Mouse (Mus musculus) MEL (cell line): ENCODE results near the gene Zfp385b. TPM values are rescaled to one million over a fixed set of nuclear protein-coding genes. Genes with fewer than 3 reads are reported as not detected.

Experiments
- DNase-seq: peaks from one replicate; pipeline ENCODE4 v3.0.0; 2011; ENCODE audit warnings: low read depth, low spot score
- H3K27ac ChIP-seq: 2 replicates; pipeline ENCODE4 v1.5.1; 2012; ENCODE audit warnings: low read depth, mild to moderate bottlenecking, control low read depth, low read length, moderate library complexity; ENCODE audit not compliant: control insufficient read depth
- H3K27me3 ChIP-seq, 2 experiments: fragments of 150-350 bp in 1 of 2; sonication (generic) in 1 of 2; 2 replicates each; pipeline ENCODE4 v1.6.1; 2012; ENCODE audit warnings: low read length in 2 of 2, mild to moderate bottlenecking in 2 of 2, improper control_type of control experiment in 1 of 2, moderate library complexity in 1 of 2; ENCODE audit not compliant: insufficient read depth in 2 of 2, control insufficient read depth in 1 of 2
- H3K36me3 ChIP-seq, 2 experiments: 2 replicates each; pipeline ENCODE4 v1.6.1; 2012 to 2014; ENCODE audit warnings: low read length in 2 of 2, improper control_type of control experiment in 1 of 2, inconsistent platforms in 1 of 2, mild to moderate bottlenecking in 1 of 2; ENCODE audit not compliant: insufficient read depth in 2 of 2, control insufficient read depth in 1 of 2
- H3K4me1 ChIP-seq, 2 experiments: fragments of 150-350 bp in 1 of 2; sonication (generic) in 1 of 2; 2 replicates each; pipeline ENCODE4 v1.6.1; 2012; ENCODE audit warnings: low read length in 2 of 2, improper control_type of control experiment in 1 of 2, mild to moderate bottlenecking in 1 of 2; ENCODE audit not compliant: insufficient read depth in 2 of 2, control insufficient read depth in 1 of 2
- H3K4me3 ChIP-seq, 2 experiments: fragments of 150-350 bp in 1 of 2; sonication (generic) in 1 of 2; 2 replicates each; pipeline ENCODE4 v1.5.1; 2012; ENCODE audit warnings: low read depth in 2 of 2, low read length in 2 of 2, mild to moderate bottlenecking in 2 of 2, moderate library complexity in 2 of 2, control low read depth in 1 of 2, improper control_type of control experiment in 1 of 2; ENCODE audit not compliant: control insufficient read depth in 1 of 2, insufficient read depth in 1 of 2
- H3K79me2 ChIP-seq: 2 replicates; pipeline ENCODE4 v1.6.1; 2012; ENCODE audit warnings: mild to moderate bottlenecking, low read length, moderate library complexity; ENCODE audit not compliant: control insufficient read depth, poor library complexity, insufficient read depth
- H3K9ac ChIP-seq: 2 replicates; pipeline ENCODE4 v1.6.1; 2012; ENCODE audit warnings: low read depth, mild to moderate bottlenecking, control low read depth, low read length, moderate library complexity; ENCODE audit not compliant: control insufficient read depth, poor library complexity, severe bottlenecking
- H3K9me3 ChIP-seq: fragments of 150-350 bp; sonication (generic); replicated peaks from 2 replicates; pipeline ENCODE4 v1.6.1; 2012; ENCODE audit warnings: mild to moderate bottlenecking, low read length, improper control_type of control experiment, moderate library complexity; ENCODE audit not compliant: insufficient read depth
- CHD2 ChIP-seq: IDR thresholded peaks from 2 replicates; pipeline ENCODE4 v1.6.1; 2011; ENCODE audit warnings: low read length, improper control_type of control experiment
- ELF1 ChIP-seq: IDR thresholded peaks from 2 replicates; pipeline ENCODE4 v1.6.1; 2014; ENCODE audit warnings: low read depth, mild to moderate bottlenecking, inconsistent platforms, low read length, improper control_type of control experiment, moderate library complexity
- GABPA ChIP-seq: IDR thresholded peaks from 2 replicates; pipeline ENCODE4 v1.6.1; 2012; ENCODE audit warnings: low read depth, mild to moderate bottlenecking, inconsistent platforms, low read length, improper control_type of control experiment, moderate library complexity
- GATA1 ChIP-seq: IDR thresholded peaks from 2 replicates; pipeline ENCODE4 v1.6.1; 2011; ENCODE audit warnings: low read depth, low read length, improper control_type of control experiment
- HCFC1 ChIP-seq: IDR thresholded peaks from 2 replicates; pipeline ENCODE4 v1.6.1; 2012; ENCODE audit warnings: low read depth, mild to moderate bottlenecking, inconsistent platforms, low read length, improper control_type of control experiment, moderate library complexity
- JUND ChIP-seq: IDR thresholded peaks from 2 replicates; pipeline ENCODE4 v1.6.1; 2011; ENCODE audit warnings: low read depth, mild to moderate bottlenecking, improper control_type of control experiment, low read length
- KAT2A ChIP-seq: conservative IDR thresholded peaks from 2 replicates; pipeline ENCODE4 v1.6.1; 2012; ENCODE audit warnings: low read depth, low read length, improper control_type of control experiment, inconsistent platforms
- MAZ ChIP-seq: IDR thresholded peaks from 2 replicates; pipeline ENCODE4 v1.6.1; 2012; ENCODE audit warnings: low read depth, mild to moderate bottlenecking, inconsistent platforms, low read length, improper control_type of control experiment
- NELFE ChIP-seq: IDR thresholded peaks from 2 replicates; pipeline ENCODE4 v1.6.1; 2011; ENCODE audit warnings: low read depth, low read length, improper control_type of control experiment
- NRF1 ChIP-seq: IDR thresholded peaks from 2 replicates; pipeline ENCODE4 v1.6.1; 2014; ENCODE audit warnings: low read depth, mild to moderate bottlenecking, inconsistent platforms, low read length, improper control_type of control experiment, moderate library complexity; ENCODE audit not compliant: poor library complexity, insufficient read depth, severe bottlenecking
- TBP ChIP-seq: IDR thresholded peaks from 2 replicates; pipeline ENCODE4 v1.8.0; 2011; ENCODE audit warnings: low read depth, low read length, improper control_type of control experiment
- TCF12 ChIP-seq: IDR thresholded peaks from 2 replicates; pipeline ENCODE4 v1.6.1; 2014; ENCODE audit warnings: low read depth, mild to moderate bottlenecking, inconsistent platforms, low read length, improper control_type of control experiment, moderate library complexity
- USF1 ChIP-seq: IDR thresholded peaks from 2 replicates; pipeline ENCODE4 v1.6.1; 2014; ENCODE audit warnings: low read depth, mild to moderate bottlenecking, inconsistent platforms, low read length, improper control_type of control experiment, moderate library complexity
- polyA plus RNA-seq, 2 experiments: library from polyadenylated mRNA; stranded (reverse) in 1 of 2; unstranded in 1 of 2; fragments of >175 nt in 1 of 2; fragments of >200 nt in 1 of 2; gene quantifications; 2 replicates each; pipeline versions ENCODE4 v1.2.1 to v1.2.4; 2012; ENCODE audit warnings: low replicate concordance in 2 of 2, low read depth in 1 of 2; ENCODE audit not compliant: insufficient read length in 2 of 2, insufficient read depth in 1 of 2, missing spikeins in 1 of 2
- total RNA-seq: library from RNA; depleted of rRNA; stranded (reverse); fragments of 300-350 nt; gene quantifications from 2 replicates; pipeline ENCODE4 v1.2.3, GENCODE M21; 2012

Gene Zfp385b
- total and polyA plus RNA-seq, 3 experiments, result not detected

DNA sequence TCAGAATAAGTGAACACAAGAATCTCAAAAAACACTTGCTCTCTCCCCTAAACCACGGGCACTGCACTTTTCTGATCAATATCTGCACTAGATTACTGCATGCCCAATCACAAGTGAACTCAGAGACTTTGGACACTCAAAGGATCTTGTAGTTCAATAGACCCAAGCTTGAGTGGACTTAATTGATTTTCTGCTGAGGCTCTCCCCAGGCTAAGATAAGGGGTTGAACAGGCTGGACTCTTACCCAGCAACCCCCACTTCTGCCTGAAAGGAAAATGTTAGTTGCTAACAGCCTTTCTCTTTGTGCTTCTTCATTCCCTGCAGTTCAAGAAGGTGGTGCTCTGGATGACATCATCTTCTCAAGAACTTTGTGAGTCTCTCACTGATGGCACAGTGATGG, 255.7 kb downstream of the Zfp385b start:
- Histone ChIP-seq H3K27ac (no peak overlapping the region), H3K36me3 (no peaks in the 10 kb centered on the region), H3K9me3 (no peaks in the 10 kb centered on the region), H3K4me3 (no peak overlapping the region), H3K9ac (no peak overlapping the region), H3K4me1 (no peaks in the 10 kb centered on the region), H3K27me3 (no peaks in the 10 kb centered on the region), H3K79me2 (no peaks in the 10 kb centered on the region)
- no peak for DNase-seq
- TF ChIP-seq TCF12, result no peak

- no peak overlapping the region for H3K27ac ChIP-seq
- TF ChIP-seq NRF1 (no peak), CHD2 (no peak), USF1 (no peak), JUND (no peak), TCF12 (no peak), GATA1 (no peak), GABPA (no peak)
- no peak overlapping the region for H3K9ac ChIP-seq
- H3K4me3 ChIP-seq, result no peak overlapping the region
- DNase-seq, result no peak
- no peaks in the 10 kb centered on the region for H3K4me1 ChIP-seq
- H3K27me3 ChIP-seq, result no peaks in the 10 kb centered on the region
- H3K36me3 ChIP-seq, result no peaks in the 10 kb centered on the region
- H3K79me2 ChIP-seq, result no peaks in the 10 kb centered on the region
- no peaks in the 10 kb centered on the region for H3K9me3 ChIP-seq
Observed at GRCm38 (mm10) chr2:77561941-77562340, 257.5 kb downstream of the Zfp385b start.

DNA sequence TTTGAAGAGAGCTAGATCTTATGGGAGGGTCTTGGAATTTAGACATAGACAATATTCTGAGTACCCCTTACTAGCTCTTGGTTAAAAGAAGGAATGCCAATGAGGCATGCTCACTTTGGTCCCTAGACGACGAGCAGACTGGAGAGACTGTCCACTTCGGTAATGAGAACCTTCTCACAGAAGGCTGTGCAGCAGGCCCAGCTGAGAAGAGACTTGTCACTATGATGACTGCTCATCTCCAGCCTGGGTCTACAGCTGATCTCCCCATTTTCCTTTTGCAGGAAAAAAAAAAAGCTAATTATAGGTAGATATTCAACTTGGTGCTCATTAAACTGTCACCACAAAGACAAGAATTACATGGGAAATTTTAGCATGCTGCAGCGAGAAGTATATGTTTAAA, 262.5 kb downstream of the Zfp385b start:
- Histone ChIP-seq H3K9me3 (no peaks in the 10 kb centered on the region), H3K9ac (no peak overlapping the region), H3K4me1 (no peaks in the 10 kb centered on the region), H3K79me2 (no peaks in the 10 kb centered on the region), H3K27ac (no peak overlapping the region), H3K4me3 (no peak overlapping the region), H3K27me3 (no peaks in the 10 kb centered on the region), H3K36me3 (no peaks in the 10 kb centered on the region)
- DNase-seq, result no peak
- TF ChIP-seq GATA1 (no peak), HCFC1 (no peak), TBP (no peak)

GRCm38 (mm10) chr2:77555980-77556379, 263.5 kb downstream of the Zfp385b start:
- no peaks in the 10 kb centered on the region for H3K36me3 ChIP-seq
- no peak for TF ChIP-seq MAZ
- no peak for TF ChIP-seq KAT2A
- no peak for TF ChIP-seq ELF1
- no peak for TF ChIP-seq TBP
- no peak for TF ChIP-seq NELFE
- TF ChIP-seq, all 39 proteins: peak for 0
- no peaks in the 10 kb centered on the region for H3K79me2 ChIP-seq
- no peak overlapping the region for H3K27ac ChIP-seq
- H3K4me3 ChIP-seq, result no peak overlapping the region
- DNase-seq, result no peak
- no peaks in the 10 kb centered on the region for H3K27me3 ChIP-seq
- H3K4me1 ChIP-seq, result no peaks in the 10 kb centered on the region
- no peaks in the 10 kb centered on the region for H3K9me3 ChIP-seq
- no peak overlapping the region for H3K9ac ChIP-seq
